Mouse (Mus musculus): Measurements from ENCODE around the gene Josd2.

The Josd2 gene

GRCm38 (mm10) chr7:44467811-44468411 lies at the start of gene Josd2:
Gene Josd2 (plus strand): TSS chr7:44467980.
- in situ Hi-C loops (cut with MboI; ENCODE audit: low pct_unique_long_range_greater_than_20kb in 1 of 2, low sequenced_read_pairs in 2 of 2, unreplicated experiment in 1 of 2) = no loop called here

- in situ Hi-C loops (cut with MboI; ENCODE audit: low pct_unique_long_range_greater_than_20kb in 1 of 2, low sequenced_read_pairs in 2 of 2, unreplicated experiment in 1 of 2) = loop anchor here in 1 of 2 experiments (25.0 kb wide), 1 partner anchor 90 kb away; no protein-coding TSS in a partner anchor
Measured at GRCm38 (mm10) chr7:44427666-44428065, 40.1 kb upstream of the Josd2 start.

- in situ Hi-C loops (cut with MboI; ENCODE audit: low pct_unique_long_range_greater_than_20kb in 1 of 2, low sequenced_read_pairs in 2 of 2, unreplicated experiment in 1 of 2) = loop anchor here in 1 of 2 experiments (25.0 kb wide), 1 partner anchor 91 kb away; no protein-coding TSS in a partner anchor
Measured at GRCm38 (mm10) chr7:44428171-44428950, 39.4 kb upstream of the Josd2 start.

GRCm38 (mm10) chr7:44428968-44429521 lies 38.7 kb upstream of the Josd2 start, which contains the start of gene Lrrc4b:
Gene Lrrc4b (plus strand): TSS chr7:44429018.
- in situ Hi-C loops (cut with MboI; ENCODE audit: low pct_unique_long_range_greater_than_20kb in 1 of 2, low sequenced_read_pairs in 2 of 2, unreplicated experiment in 1 of 2) = loop anchor here in 1 of 2 experiments (25.0 kb wide), 1 partner anchor 92 kb away; no protein-coding TSS in a partner anchor

- in situ Hi-C loops (cut with MboI; ENCODE audit: low pct_unique_long_range_greater_than_20kb in 1 of 2, low sequenced_read_pairs in 2 of 2, unreplicated experiment in 1 of 2) = loop anchor here in 1 of 2 experiments (25.0 kb wide), 1 partner anchor 93 kb away; no protein-coding TSS in a partner anchor
Measured at GRCm38 (mm10) chr7:44429534-44430488, 38.0 kb upstream of the Josd2 start.

GRCm38 (mm10) chr7:44432550-44432949 lies 35.2 kb upstream of the Josd2 start:
- in situ Hi-C loops (cut with MboI; ENCODE audit: low pct_unique_long_range_greater_than_20kb in 1 of 2, low sequenced_read_pairs in 2 of 2, unreplicated experiment in 1 of 2) = loop anchor here in 1 of 2 experiments (25.0 kb wide), 1 partner anchor 95 kb away; no protein-coding TSS in a partner anchor

GRCm38 (mm10) chr7:44433371-44433770 lies 34.4 kb upstream of the Josd2 start:
- in situ Hi-C loops (cut with MboI; ENCODE audit: low pct_unique_long_range_greater_than_20kb in 1 of 2, low sequenced_read_pairs in 2 of 2, unreplicated experiment in 1 of 2) = loop anchor here in 1 of 2 experiments (25.0 kb wide), 1 partner anchor 96 kb away; no protein-coding TSS in a partner anchor

GRCm38 (mm10) chr7:44434089-44434488 lies 33.7 kb upstream of the Josd2 start:
- in situ Hi-C loops (cut with MboI; ENCODE audit: low pct_unique_long_range_greater_than_20kb in 1 of 2, low sequenced_read_pairs in 2 of 2, unreplicated experiment in 1 of 2) = loop anchor here in 1 of 2 experiments (25.0 kb wide), 1 partner anchor 97 kb away; no protein-coding TSS in a partner anchor

- in situ Hi-C loops (cut with MboI; ENCODE audit: low pct_unique_long_range_greater_than_20kb in 1 of 2, low sequenced_read_pairs in 2 of 2, unreplicated experiment in 1 of 2) = loop anchor here in 1 of 2 experiments (25.0 kb wide), 1 partner anchor 98 kb away; no protein-coding TSS in a partner anchor
Measured at GRCm38 (mm10) chr7:44435796-44436195, 32.0 kb upstream of the Josd2 start.

- in situ Hi-C loops (cut with MboI; ENCODE audit: low pct_unique_long_range_greater_than_20kb in 1 of 2, low sequenced_read_pairs in 2 of 2, unreplicated experiment in 1 of 2) = loop anchor here in 1 of 2 experiments (25.0 kb wide), 1 partner anchor 99 kb away; no protein-coding TSS in a partner anchor
Measured at GRCm38 (mm10) chr7:44436267-44436666, 31.5 kb upstream of the Josd2 start.

- in situ Hi-C loops (cut with MboI; ENCODE audit: low pct_unique_long_range_greater_than_20kb in 1 of 2, low sequenced_read_pairs in 2 of 2, unreplicated experiment in 1 of 2) = loop anchor here in 1 of 2 experiments (25.0 kb wide), 1 partner anchor 100 kb away; no protein-coding TSS in a partner anchor
Measured at GRCm38 (mm10) chr7:44437188-44437587, 30.6 kb upstream of the Josd2 start.

- in situ Hi-C loops (cut with MboI; ENCODE audit: low pct_unique_long_range_greater_than_20kb in 1 of 2, low sequenced_read_pairs in 2 of 2, unreplicated experiment in 1 of 2) = loop anchor here in 1 of 2 experiments (25.0 kb wide), 1 partner anchor 101 kb away; no protein-coding TSS in a partner anchor
Measured at GRCm38 (mm10) chr7:44437933-44438332, 29.8 kb upstream of the Josd2 start.

- in situ Hi-C loops (cut with MboI; ENCODE audit: low pct_unique_long_range_greater_than_20kb in 1 of 2, low sequenced_read_pairs in 2 of 2, unreplicated experiment in 1 of 2) = loop anchor here in 1 of 2 experiments (25.0 kb wide), 1 partner anchor 102 kb away; no protein-coding TSS in a partner anchor
Measured at GRCm38 (mm10) chr7:44439696-44440095, 28.1 kb upstream of the Josd2 start.

GRCm38 (mm10) chr7:44440479-44440878 lies 27.3 kb upstream of the Josd2 start:
- in situ Hi-C loops (cut with MboI; ENCODE audit: low pct_unique_long_range_greater_than_20kb in 1 of 2, low sequenced_read_pairs in 2 of 2, unreplicated experiment in 1 of 2) = loop anchor here in 1 of 2 experiments (25.0 kb wide), 1 partner anchor 103 kb away; no protein-coding TSS in a partner anchor

- in situ Hi-C loops (cut with MboI; ENCODE audit: low pct_unique_long_range_greater_than_20kb in 1 of 2, low sequenced_read_pairs in 2 of 2, unreplicated experiment in 1 of 2) = loop anchor here in 1 of 2 experiments (25.0 kb wide), 1 partner anchor 104 kb away; no protein-coding TSS in a partner anchor
Measured at GRCm38 (mm10) chr7:44441180-44441579, 26.6 kb upstream of the Josd2 start.

GRCm38 (mm10) chr7:44441648-44442109 lies 26.1 kb upstream of the Josd2 start:
- in situ Hi-C loops (cut with MboI; ENCODE audit: low pct_unique_long_range_greater_than_20kb in 1 of 2, low sequenced_read_pairs in 2 of 2, unreplicated experiment in 1 of 2) = loop anchor here in 1 of 2 experiments (25.0 kb wide), 1 partner anchor 104 kb away; no protein-coding TSS in a partner anchor

GRCm38 (mm10) chr7:44442407-44442821 lies 25.4 kb upstream of the Josd2 start:
- in situ Hi-C loops (cut with MboI; ENCODE audit: low pct_unique_long_range_greater_than_20kb in 1 of 2, low sequenced_read_pairs in 2 of 2, unreplicated experiment in 1 of 2) = loop anchor here in 1 of 2 experiments (25.0 kb wide), 1 partner anchor 105 kb away; no protein-coding TSS in a partner anchor

Measured in mouse embryonic stem cell (cell line).